Mouse (Mus musculus) MEL (cell line): ENCODE data around the gene Prpf38b. TPM values are rescaled to one million over a fixed set of nuclear protein-coding genes. Genes with fewer than 3 reads are reported as not detected.
"Not testable (repeated sequence)": the region's sequence is repeated elsewhere in the genome, so short reads cannot be mapped to it uniquely, and the experiment has no call there.

Source experiments
- DNase-seq: peaks from one replicate; pipeline ENCODE4 v3.0.0; 2011; ENCODE audit warnings: low read depth, low spot score
- H3K27ac ChIP-seq: 2 replicates; pipeline ENCODE4 v1.5.1; 2012; ENCODE audit warnings: low read depth, mild to moderate bottlenecking, control low read depth, low read length, moderate library complexity; ENCODE audit not compliant: control insufficient read depth
- H3K27me3 ChIP-seq, 2 experiments: fragments of 150-350 bp in 1 of 2; sonication (generic) in 1 of 2; 2 replicates each; pipeline ENCODE4 v1.6.1; 2012; ENCODE audit warnings: low read length in 2 of 2, mild to moderate bottlenecking in 2 of 2, improper control_type of control experiment in 1 of 2, moderate library complexity in 1 of 2; ENCODE audit not compliant: insufficient read depth in 2 of 2, control insufficient read depth in 1 of 2
- H3K36me3 ChIP-seq, 2 experiments: 2 replicates each; pipeline ENCODE4 v1.6.1; 2012 to 2014; ENCODE audit warnings: low read length in 2 of 2, improper control_type of control experiment in 1 of 2, inconsistent platforms in 1 of 2, mild to moderate bottlenecking in 1 of 2; ENCODE audit not compliant: insufficient read depth in 2 of 2, control insufficient read depth in 1 of 2
- H3K4me1 ChIP-seq, 2 experiments: fragments of 150-350 bp in 1 of 2; sonication (generic) in 1 of 2; 2 replicates each; pipeline ENCODE4 v1.6.1; 2012; ENCODE audit warnings: low read length in 2 of 2, improper control_type of control experiment in 1 of 2, mild to moderate bottlenecking in 1 of 2; ENCODE audit not compliant: insufficient read depth in 2 of 2, control insufficient read depth in 1 of 2
- H3K4me3 ChIP-seq, 2 experiments: fragments of 150-350 bp in 1 of 2; sonication (generic) in 1 of 2; 2 replicates each; pipeline ENCODE4 v1.5.1; 2012; ENCODE audit warnings: low read depth in 2 of 2, low read length in 2 of 2, mild to moderate bottlenecking in 2 of 2, moderate library complexity in 2 of 2, control low read depth in 1 of 2, improper control_type of control experiment in 1 of 2; ENCODE audit not compliant: control insufficient read depth in 1 of 2, insufficient read depth in 1 of 2
- H3K79me2 ChIP-seq: 2 replicates; pipeline ENCODE4 v1.6.1; 2012; ENCODE audit warnings: mild to moderate bottlenecking, low read length, moderate library complexity; ENCODE audit not compliant: control insufficient read depth, poor library complexity, insufficient read depth
- H3K9ac ChIP-seq: 2 replicates; pipeline ENCODE4 v1.6.1; 2012; ENCODE audit warnings: low read depth, mild to moderate bottlenecking, control low read depth, low read length, moderate library complexity; ENCODE audit not compliant: control insufficient read depth, poor library complexity, severe bottlenecking
- H3K9me3 ChIP-seq: fragments of 150-350 bp; sonication (generic); replicated peaks from 2 replicates; pipeline ENCODE4 v1.6.1; 2012; ENCODE audit warnings: mild to moderate bottlenecking, low read length, improper control_type of control experiment, moderate library complexity; ENCODE audit not compliant: insufficient read depth
- CHD1 ChIP-seq: IDR thresholded peaks from 2 replicates; pipeline ENCODE4 v1.6.1; 2012; ENCODE audit warnings: low read depth, mild to moderate bottlenecking, inconsistent platforms, low read length, improper control_type of control experiment
- CTCF ChIP-seq, 3 experiments: IDR thresholded peaks in 2 of 3; conservative IDR thresholded peaks in 1 of 3; 2 replicates each; pipeline ENCODE4 v1.5.1; 2011 to 2012; ENCODE audit warnings: low read length in 3 of 3, low read depth in 2 of 3, mild to moderate bottlenecking in 2 of 3, improper control_type of control experiment in 1 of 3, inconsistent platforms in 1 of 3, mixed read lengths in 1 of 3, moderate library complexity in 1 of 3; ENCODE audit not compliant: control insufficient read depth in 1 of 3, insufficient read depth in 1 of 3, poor library complexity in 1 of 3, severe bottlenecking in 1 of 3
- ELF1 ChIP-seq: IDR thresholded peaks from 2 replicates; pipeline ENCODE4 v1.6.1; 2014; ENCODE audit warnings: low read depth, mild to moderate bottlenecking, inconsistent platforms, low read length, improper control_type of control experiment, moderate library complexity
- HCFC1 ChIP-seq: IDR thresholded peaks from 2 replicates; pipeline ENCODE4 v1.6.1; 2012; ENCODE audit warnings: low read depth, mild to moderate bottlenecking, inconsistent platforms, low read length, improper control_type of control experiment, moderate library complexity
- KAT2A ChIP-seq: conservative IDR thresholded peaks from 2 replicates; pipeline ENCODE4 v1.6.1; 2012; ENCODE audit warnings: low read depth, low read length, improper control_type of control experiment, inconsistent platforms
- MAFK ChIP-seq: IDR thresholded peaks from 2 replicates; pipeline ENCODE4 v1.6.1; 2011; ENCODE audit warnings: low read depth, mild to moderate bottlenecking, low read length, improper control_type of control experiment, borderline replicate concordance
- MAX ChIP-seq: IDR thresholded peaks from 2 replicates; pipeline ENCODE4 v1.6.1; 2011; ENCODE audit warnings: low read length, improper control_type of control experiment
- MAZ ChIP-seq: IDR thresholded peaks from 2 replicates; pipeline ENCODE4 v1.6.1; 2012; ENCODE audit warnings: low read depth, mild to moderate bottlenecking, inconsistent platforms, low read length, improper control_type of control experiment
- MYB ChIP-seq: IDR thresholded peaks from 2 replicates; pipeline ENCODE4 v1.6.1; 2011; ENCODE audit warnings: mild to moderate bottlenecking, low read depth, low read length, improper control_type of control experiment
- NELFE ChIP-seq: IDR thresholded peaks from 2 replicates; pipeline ENCODE4 v1.6.1; 2011; ENCODE audit warnings: low read depth, low read length, improper control_type of control experiment
- NRF1 ChIP-seq: IDR thresholded peaks from 2 replicates; pipeline ENCODE4 v1.6.1; 2014; ENCODE audit warnings: low read depth, mild to moderate bottlenecking, inconsistent platforms, low read length, improper control_type of control experiment, moderate library complexity; ENCODE audit not compliant: poor library complexity, insufficient read depth, severe bottlenecking
- POLR2A ChIP-seq, 2 experiments: IDR thresholded peaks; 2 replicates each; pipeline ENCODE4 v1.6.1; 2011 to 2012; ENCODE audit warnings: low read length in 2 of 2, mild to moderate bottlenecking in 2 of 2, control low read depth in 1 of 2, improper control_type of control experiment in 1 of 2, low read depth in 1 of 2, moderate library complexity in 1 of 2; ENCODE audit not compliant: control insufficient read depth in 1 of 2, insufficient read depth in 1 of 2, poor library complexity in 1 of 2
- SIN3A ChIP-seq: IDR thresholded peaks from 2 replicates; pipeline ENCODE4 v1.6.1; 2012; ENCODE audit warnings: low read length, improper control_type of control experiment, inconsistent platforms
- SMC3 ChIP-seq: IDR thresholded peaks from 2 replicates; pipeline ENCODE4 v1.6.1; 2011; ENCODE audit warnings: low read depth, low read length, improper control_type of control experiment
- USF1 ChIP-seq: IDR thresholded peaks from 2 replicates; pipeline ENCODE4 v1.6.1; 2014; ENCODE audit warnings: low read depth, mild to moderate bottlenecking, inconsistent platforms, low read length, improper control_type of control experiment, moderate library complexity
- polyA plus RNA-seq, 2 experiments: library from polyadenylated mRNA; stranded (reverse) in 1 of 2; unstranded in 1 of 2; fragments of >175 nt in 1 of 2; fragments of >200 nt in 1 of 2; gene quantifications; 2 replicates each; pipeline versions ENCODE4 v1.2.1 to v1.2.4; 2012; ENCODE audit warnings: low replicate concordance in 2 of 2, low read depth in 1 of 2; ENCODE audit not compliant: insufficient read length in 2 of 2, insufficient read depth in 1 of 2, missing spikeins in 1 of 2
- total RNA-seq: library from RNA; depleted of rRNA; stranded (reverse); fragments of 300-350 nt; gene quantifications from 2 replicates; pipeline ENCODE4 v1.2.3, GENCODE M21; 2012

Gene Prpf38b
- total and polyA plus RNA-seq, 3 experiments, result 43.0 to 138 (median 128) TPM

DNA sequence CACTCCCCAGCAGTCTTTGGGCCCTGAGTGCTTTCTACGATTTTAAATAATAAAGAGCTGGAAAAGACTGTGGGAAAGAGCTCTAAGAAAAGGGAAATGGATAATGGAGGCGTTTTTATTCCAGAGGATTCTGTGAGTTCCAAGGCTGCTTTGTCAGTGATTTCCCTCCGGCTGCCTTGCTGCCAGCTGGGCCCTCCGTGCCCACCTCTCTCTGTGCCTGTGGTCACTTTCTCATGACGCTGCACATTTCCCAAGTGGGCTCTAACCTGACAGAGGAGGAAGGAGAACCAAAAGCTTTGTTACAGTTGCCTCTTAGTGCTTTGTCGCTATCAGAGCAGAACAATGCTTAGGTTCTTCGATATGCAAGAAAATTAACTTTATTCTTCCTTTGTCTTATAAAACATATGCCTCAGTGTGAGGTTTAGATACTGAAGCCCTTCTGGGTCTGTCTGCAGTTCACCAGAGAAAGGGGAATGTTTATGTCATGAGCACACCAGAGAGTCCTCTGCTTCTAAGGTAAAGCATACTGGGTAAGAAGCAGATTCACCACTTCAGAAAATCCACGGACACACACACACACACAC lies 26.7 kb downstream of the Prpf38b start (continued):
- TF ChIP-seq NELFE (0 out of 2 replicates have a peak, but pooled peaks have one; percentile 25), USF1 (no peak), MAX (no peak), MYB (no peak), NRF1 (no peak), SMC3 (no peak), MAZ (no peak), HCFC1 (peak; percentile 51), CTCF (IDR thresholded peaks at IDR 0.05 in 2 of 3, conservative IDR thresholded peaks at IDR 0.05 in 1 of 3; ENCODE audit: control insufficient read depth in 1 of 3, insufficient read depth in 1 of 3, low read depth in 2 of 3, low read length in 3 of 3, poor library complexity in 1 of 3, severe bottlenecking in 1 of 3) (no peak)

DNA sequence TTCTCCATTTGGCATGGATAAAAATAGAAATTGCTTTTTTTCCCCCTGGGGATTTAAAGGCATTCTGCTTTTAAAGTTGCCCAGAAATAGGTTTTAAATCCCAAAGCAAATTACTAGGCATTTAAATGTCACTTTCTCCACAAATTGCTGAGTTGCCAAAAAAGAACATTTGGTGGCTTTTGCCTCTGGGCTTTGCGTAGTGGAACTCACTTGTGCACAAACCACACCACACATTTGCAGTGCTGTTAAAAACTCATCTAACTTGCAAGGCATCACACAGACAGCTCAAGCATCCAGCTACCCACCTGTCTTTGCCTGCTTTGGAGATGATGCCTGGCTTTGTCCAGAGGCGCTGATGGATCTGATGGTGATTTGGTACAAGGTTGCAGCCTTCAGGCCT lies 28.5 kb downstream of the Prpf38b start:
- H3K36me3 ChIP-seq, result peaks cover 0 to 16% of the 10 kb centered on the region in 2 experiments; a peak in 2 of 4 replicates
- H3K9me3 ChIP-seq, result no peaks in the 10 kb centered on the region
- no peak overlapping the region for H3K9ac ChIP-seq
- no peak overlapping the region for H3K27ac ChIP-seq
- H3K27me3 ChIP-seq, result no peaks in the 10 kb centered on the region
- DNase-seq, result no peak
- TF ChIP-seq POLR2A (IDR thresholded peaks at IDR 0.05; ENCODE audit: control insufficient read depth in 1 of 2, insufficient read depth in 1 of 2, low read depth in 1 of 2, low read length in 2 of 2, poor library complexity in 1 of 2), result no peak
- TF ChIP-seq CHD1, result no peak
- no peak for TF ChIP-seq KAT2A
- peak; percentile 46; the same call in 1 of the 2 replicates for TF ChIP-seq MAFK
- no peak for TF ChIP-seq ELF1
- TF ChIP-seq SIN3A, result no peak
- TF ChIP-seq, all 39 proteins: peak for 1
- no peaks in the 10 kb centered on the region for H3K79me2 ChIP-seq
- H3K4me3 ChIP-seq, result no peak overlapping the region
- peaks cover 18 to 25% of the 10 kb centered on the region in 2 experiments for H3K4me1 ChIP-seq

DNA sequence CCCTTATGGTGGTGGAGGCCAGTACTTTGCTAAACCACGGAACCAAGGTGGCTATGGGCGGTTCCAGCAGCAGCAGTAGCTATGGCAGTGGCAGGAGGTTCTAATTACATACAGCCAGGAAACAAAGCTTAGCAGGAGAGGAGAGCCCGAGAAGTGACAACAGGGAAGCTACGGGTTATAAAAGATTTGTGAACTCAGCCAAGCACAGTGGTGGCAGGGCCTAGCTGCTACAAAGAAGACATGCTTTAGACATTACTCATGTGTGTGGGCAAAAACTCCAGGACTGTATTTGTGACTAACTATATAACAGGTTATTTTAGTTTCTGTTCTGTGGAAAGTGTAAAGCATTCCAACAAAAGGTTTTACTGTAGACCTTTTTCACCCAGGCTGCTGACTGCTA lies 29.7 kb downstream of the Prpf38b start:
- H3K9ac ChIP-seq, DNase-seq, H3K27me3 ChIP-seq, H3K27ac ChIP-seq, H3K9me3 ChIP-seq, H3K4me3 ChIP-seq, H3K79me2 ChIP-seq: not testable (repeated sequence)
- Histone ChIP-seq H3K4me1 (peaks cover 18 to 21% of the 10 kb centered on the region in 2 experiments), H3K36me3 (peaks cover 0 to 14% of the 10 kb centered on the region in 2 experiments; a peak in 2 of 4 replicates)
